Mouse (Mus musculus) myocyte (in vitro differentiated cells): ENCODE data around the gene Gas2l3. TPM values are rescaled to one million over a fixed set of nuclear protein-coding genes. Genes with fewer than 3 reads are reported as not detected.

ENCODE experiments used
- H3K27me3 ChIP-seq: one replicate; pipeline ENCODE4 v1.6.1; 2011; ENCODE audit not compliant: control insufficient read depth, insufficient read depth, insufficient read length
- H3K36me3 ChIP-seq: one replicate; pipeline ENCODE4 v1.6.1; 2011; ENCODE audit not compliant: control insufficient read depth, insufficient read depth
- H3K4me2 ChIP-seq: one replicate; pipeline ENCODE4 v1.6.1; 2011; ENCODE audit warnings: low read depth, control low read depth
- H3K4me3 ChIP-seq: one replicate; pipeline ENCODE4 v1.5.1; 2011; ENCODE audit warnings: mild to moderate bottlenecking, control low read depth, moderate library complexity
- H3K79me2 ChIP-seq: one replicate; pipeline ENCODE4 v1.6.1; 2011; ENCODE audit not compliant: control insufficient read depth, insufficient read depth
- H3ac ChIP-seq: one replicate; pipeline ENCODE4 v1.6.1; 2011; ENCODE audit not compliant: control insufficient read depth, insufficient read length
- CEBPB ChIP-seq: IDR thresholded peaks from 2 replicates; pipeline ENCODE4 v1.6.1; 2011; ENCODE audit warnings: mild to moderate bottlenecking, moderate library complexity; ENCODE audit not compliant: poor library complexity, insufficient read depth, severe bottlenecking
- E2F4 ChIP-seq: IDR thresholded peaks from one replicate; pipeline ENCODE4 v1.6.1; 2011; ENCODE audit warnings: mild to moderate bottlenecking, control low read depth, moderate library complexity; ENCODE audit not compliant: insufficient read depth
- MAX ChIP-seq: IDR thresholded peaks from one replicate; pipeline ENCODE4 v1.6.1; 2011; ENCODE audit warnings: low read depth, mild to moderate bottlenecking, control low read depth
- MYOD1 ChIP-seq, 3 experiments: IDR thresholded peaks; one replicate each; pipeline ENCODE4 v1.6.1; 2011; ENCODE audit warnings: control low read depth in 2 of 3, low read depth in 2 of 3, mild to moderate bottlenecking in 2 of 3, moderate library complexity in 1 of 3; ENCODE audit not compliant: insufficient read length in 2 of 3, control insufficient read depth in 1 of 3
- MYOG ChIP-seq, 3 experiments: IDR thresholded peaks; one replicate each; pipeline ENCODE4 v1.6.1; 2011; ENCODE audit warnings: control low read depth in 2 of 3, low read depth in 2 of 3, mild to moderate bottlenecking in 2 of 3; ENCODE audit not compliant: insufficient read length in 2 of 3, control insufficient read depth in 1 of 3, insufficient read depth in 1 of 3
- POLR2A ChIP-seq: IDR thresholded peaks from one replicate; pipeline ENCODE4 v1.6.1; 2011; ENCODE audit warnings: low read depth, mild to moderate bottlenecking, control low read depth, moderate library complexity; ENCODE audit not compliant: insufficient read length
- POLR2AphosphoS2 ChIP-seq: IDR thresholded peaks from one replicate; pipeline ENCODE4 v1.6.1; 2011; ENCODE audit warnings: low read depth, control low read depth; ENCODE audit not compliant: insufficient read length
- REST ChIP-seq: IDR thresholded peaks from one replicate; pipeline ENCODE4 v1.6.1; 2011; ENCODE audit warnings: mild to moderate bottlenecking, control low read depth, moderate library complexity; ENCODE audit not compliant: insufficient read depth, insufficient read length
- SRF ChIP-seq: IDR thresholded peaks from one replicate; pipeline ENCODE4 v1.6.1; 2011; ENCODE audit warnings: low read depth; ENCODE audit not compliant: control insufficient read depth, insufficient read length
- TCF12 ChIP-seq: IDR thresholded peaks from one replicate; pipeline ENCODE4 v1.6.1; 2011; ENCODE audit warnings: mild to moderate bottlenecking, control low read depth; ENCODE audit not compliant: poor library complexity, insufficient read depth, severe bottlenecking
- TCF3 ChIP-seq: IDR thresholded peaks from one replicate; pipeline ENCODE4 v1.6.1; 2011; ENCODE audit warnings: low read depth, control low read depth; ENCODE audit not compliant: insufficient read length
- USF1 ChIP-seq: IDR thresholded peaks from one replicate; pipeline ENCODE4 v1.6.1; 2011; ENCODE audit warnings: low read depth, mild to moderate bottlenecking, control low read depth, moderate library complexity
- polyA plus RNA-seq: library from polyadenylated mRNA; unstranded; fragments of >200 nt; fragmentation: generic; extraction: Trizol; gene quantifications from one replicate; pipeline ENCODE4 v1.2.1, GENCODE M21; 2012; ENCODE audit warnings: missing spikeins

The Gas2l3 gene
- polyA plus RNA-seq, 1 experiment = 2.6 TPM

- H3K27me3 ChIP-seq = no peaks in the 10 kb centered on the region
- H3K4me2 ChIP-seq = no peak overlapping the region
- no peak overlapping the region for H3ac ChIP-seq
- no peak overlapping the region for H3K4me3 ChIP-seq
- no peaks in the 10 kb centered on the region for H3K36me3 ChIP-seq
- TF ChIP-seq USF1 (no peak), CEBPB (no peak), MAX (no peak), POLR2A (no peak), TCF3 (no peak), MYOG (IDR thresholded peaks at IDR 0.05; ENCODE audit: control insufficient read depth in 1 of 3, insufficient read depth in 1 of 3, insufficient read length in 2 of 3, low read depth in 2 of 3) (no peak), TCF12 (no peak), REST (no peak), MYOD1 (IDR thresholded peaks at IDR 0.05; ENCODE audit: control insufficient read depth in 1 of 3, insufficient read length in 2 of 3, low read depth in 2 of 3) (no peak), SRF (no peak)
- H3K79me2 ChIP-seq = no peaks in the 10 kb centered on the region
These were observed 9.4 kb upstream of the Gas2l3 start for GRCm38 (mm10) chr10:89453068-89453641.

- Histone ChIP-seq H3ac (no peak overlapping the region), H3K4me2 (no peak overlapping the region), H3K36me3 (no peaks in the 10 kb centered on the region), H3K27me3 (no peaks in the 10 kb centered on the region), H3K79me2 (no peaks in the 10 kb centered on the region), H3K4me3 (no peak overlapping the region)
- TF ChIP-seq TCF3 = peak; percentile 53
- no peak for TF ChIP-seq SRF
- TF ChIP-seq TCF12 = peak; percentile 22
- no peak for TF ChIP-seq USF1
- peak in 2 of 3 experiments; percentile 87 to 89 for TF ChIP-seq MYOG (IDR thresholded peaks at IDR 0.05; ENCODE audit: control insufficient read depth in 1 of 3, insufficient read depth in 1 of 3, insufficient read length in 2 of 3, low read depth in 2 of 3)
- TF ChIP-seq POLR2A = no peak
- no peak for TF ChIP-seq POLR2AphosphoS2
- no peak for TF ChIP-seq E2F4
- no peak for TF ChIP-seq MAX
- no peak for TF ChIP-seq REST
- TF ChIP-seq CEBPB = no peak
- TF ChIP-seq MYOD1 (IDR thresholded peaks at IDR 0.05; ENCODE audit: control insufficient read depth in 1 of 3, insufficient read length in 2 of 3, low read depth in 2 of 3) = peak in 2 of 3 experiments; percentile 84
These were observed 6.6 kb upstream of the Gas2l3 start for GRCm38 (mm10) chr10:89450411-89450810.

- Histone ChIP-seq H3K4me2 (peak overlapping the region; percentile 82), H3ac (no peak overlapping the region), H3K79me2 (peaks cover 17% of the 10 kb centered on the region), H3K4me3 (peak overlapping the region; percentile 84), H3K36me3 (no peaks in the 10 kb centered on the region), H3K27me3 (no peaks in the 10 kb centered on the region)
- TF ChIP-seq TCF12 = no peak
These were observed 614 bp upstream of the Gas2l3 start for GRCm38 (mm10) chr10:89444381-89444780.

- peaks cover 17% of the 10 kb centered on the region for H3K79me2 ChIP-seq
- no peaks in the 10 kb centered on the region for H3K36me3 ChIP-seq
- no peaks in the 10 kb centered on the region for H3K27me3 ChIP-seq
- peak overlapping the region; percentile 84 for H3K4me3 ChIP-seq
- no peak overlapping the region for H3ac ChIP-seq
- H3K4me2 ChIP-seq = peak overlapping the region; percentile 80
- TF ChIP-seq MYOD1 (IDR thresholded peaks at IDR 0.05; ENCODE audit: control insufficient read depth in 1 of 3, insufficient read length in 2 of 3, low read depth in 2 of 3) (no peak), REST (no peak), TCF3 (no peak), MAX (no peak), CEBPB (no peak), MYOG (IDR thresholded peaks at IDR 0.05; ENCODE audit: control insufficient read depth in 1 of 3, insufficient read depth in 1 of 3, insufficient read length in 2 of 3, low read depth in 2 of 3) (no peak), TCF12 (no peak), USF1 (no peak), POLR2A (no peak), POLR2AphosphoS2 (no peak), E2F4 (no peak), SRF (no peak)
These were observed 598 bp downstream of the Gas2l3 start for GRCm38 (mm10) chr10:89443115-89443622.

- Histone ChIP-seq H3K27me3 (no peaks in the 10 kb centered on the region), H3ac (no peak overlapping the region), H3K4me3 (peak overlapping the region; percentile 84), H3K79me2 (peaks cover 19% of the 10 kb centered on the region), H3K4me2 (peak overlapping the region; percentile 80), H3K36me3 (no peaks in the 10 kb centered on the region)
- no peak for TF ChIP-seq SRF
- peak; percentile 73 for TF ChIP-seq USF1
These were observed 1.1 kb downstream of the Gas2l3 start for GRCm38 (mm10) chr10:89442640-89443039.

GRCm38 (mm10) chr10:89441961-89442360 lies 1.8 kb downstream of the Gas2l3 start:
- peaks cover 23% of the 10 kb centered on the region for H3K79me2 ChIP-seq
- no peak overlapping the region for H3ac ChIP-seq
- no peak overlapping the region for H3K4me2 ChIP-seq
- H3K4me3 ChIP-seq = peak overlapping the region; percentile 84
- no peaks in the 10 kb centered on the region for H3K36me3 ChIP-seq
- no peaks in the 10 kb centered on the region for H3K27me3 ChIP-seq
- no peak for TF ChIP-seq CEBPB
- no peak for TF ChIP-seq MYOD1 (IDR thresholded peaks at IDR 0.05; ENCODE audit: control insufficient read depth in 1 of 3, insufficient read length in 2 of 3, low read depth in 2 of 3)
- TF ChIP-seq TCF3 = no peak
- TF ChIP-seq POLR2A = no peak
- TF ChIP-seq POLR2AphosphoS2 = no peak
- no peak for TF ChIP-seq USF1
- TF ChIP-seq MYOG (IDR thresholded peaks at IDR 0.05; ENCODE audit: control insufficient read depth in 1 of 3, insufficient read depth in 1 of 3, insufficient read length in 2 of 3, low read depth in 2 of 3) = no peak
- no peak for TF ChIP-seq E2F4
- no peak for TF ChIP-seq TCF12
- no peak for TF ChIP-seq REST
- no peak for TF ChIP-seq MAX
- no peak for TF ChIP-seq SRF
